Mouse (Mus musculus) small intestine, adult 2 months (tissue): ENCODE results near the gene Boll.

Source experiments
- CTCF ChIP-seq: fragments of 200-500 bp; IDR thresholded peaks from 2 replicates; pipeline ENCODE4 v1.5.1; 2012; ENCODE audit warnings: low read depth, mild to moderate bottlenecking, control low read depth, inconsistent platforms, low read length, moderate library complexity, mixed read lengths; ENCODE audit not compliant: insufficient replicate concordance, insufficient read length; ENCODE audit errors: extremely low read depth
- POLR2A ChIP-seq: fragments of 200-500 bp; IDR thresholded peaks from 2 replicates; pipeline ENCODE4 v1.6.1; 2012; ENCODE audit warnings: low read depth, mild to moderate bottlenecking, control low read depth, inconsistent platforms, low read length, moderate library complexity

DNA sequence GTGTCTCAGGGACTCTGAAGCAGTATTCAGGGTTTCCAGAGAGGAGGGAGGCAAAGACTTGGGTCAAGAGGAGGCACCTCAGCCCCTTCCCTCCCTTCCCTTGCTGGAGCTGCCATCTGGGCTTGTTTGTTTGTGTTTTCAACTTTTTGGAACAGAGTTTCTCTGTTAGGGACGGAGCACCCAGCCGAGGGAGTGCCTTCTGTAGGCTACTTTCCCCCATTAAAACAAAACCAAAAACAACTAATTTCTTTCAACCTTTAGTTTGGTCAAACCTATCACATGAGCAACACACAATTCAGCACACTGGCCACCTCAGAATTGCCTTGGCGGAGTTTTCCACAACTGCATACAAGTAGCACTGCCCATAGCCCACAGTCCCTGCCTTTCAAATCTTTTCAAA lies 137.9 kb downstream of the Boll start:
- TF ChIP-seq POLR2A (no peak), CTCF (no peak)
